Mouse (Mus musculus): Measurements from ENCODE around the gene Tmem33. TPM values are rescaled to one million over a fixed set of nuclear protein-coding genes. Genes with fewer than 3 reads are reported as not detected.

Tmem33 gene
- polyA plus RNA-seq, 1 experiment = 67.7 TPM

DNA sequence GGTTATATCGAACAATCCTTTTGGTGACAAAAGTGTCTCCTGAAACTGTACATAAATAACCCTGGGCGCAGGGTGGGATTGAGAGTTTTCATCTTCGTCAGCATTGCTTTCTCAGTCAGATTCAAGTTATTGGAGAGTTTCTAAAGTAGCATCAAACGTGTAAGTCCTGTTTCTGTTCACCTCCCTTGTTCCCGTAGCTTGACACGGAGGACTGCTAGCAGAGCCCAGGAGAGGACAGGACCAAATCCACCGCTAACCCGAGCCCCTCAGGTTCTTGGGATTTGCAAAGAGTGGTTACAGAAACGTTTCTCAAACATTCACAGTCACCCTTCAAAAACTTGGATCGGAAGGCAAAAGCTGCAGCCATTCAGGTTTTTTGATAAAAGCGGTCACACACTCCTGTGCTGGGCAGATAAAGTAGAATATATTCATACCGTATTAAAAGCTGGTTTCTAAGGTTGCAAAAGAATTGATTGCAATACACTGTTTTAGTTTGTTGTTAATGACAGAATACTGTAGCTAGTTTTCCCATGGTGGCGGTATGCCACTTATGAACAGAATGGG is 47.4 kb downstream of the Tmem33 start:
- no peak for TF ChIP-seq CTCF (IDR thresholded peaks at IDR 0.05; ENCODE audit: extremely low read depth, insufficient read depth, low read length)
- TF ChIP-seq POLR2A (IDR thresholded peaks at IDR 0.05; ENCODE audit: extremely low read depth, insufficient read depth, low read length) = no peak
- no peak overlapping the region for H3K27ac ChIP-seq (ENCODE audit: insufficient read depth, low read length)
- peak overlapping the region; percentile 57 for H3K4me3 ChIP-seq (ENCODE audit: insufficient read depth, low read length)
- peaks cover 4% of the 10 kb centered on the region; the same call in 1 of the 2 replicates for H3K4me1 ChIP-seq (ENCODE audit: control insufficient read depth, insufficient read depth, low read length)

- H3K4me3 ChIP-seq (ENCODE audit: insufficient read depth, low read length) = no peak overlapping the region
Observed at GRCm38 (mm10) chr5:67311811-67312521, 51.6 kb downstream of the Tmem33 start.

DNA sequence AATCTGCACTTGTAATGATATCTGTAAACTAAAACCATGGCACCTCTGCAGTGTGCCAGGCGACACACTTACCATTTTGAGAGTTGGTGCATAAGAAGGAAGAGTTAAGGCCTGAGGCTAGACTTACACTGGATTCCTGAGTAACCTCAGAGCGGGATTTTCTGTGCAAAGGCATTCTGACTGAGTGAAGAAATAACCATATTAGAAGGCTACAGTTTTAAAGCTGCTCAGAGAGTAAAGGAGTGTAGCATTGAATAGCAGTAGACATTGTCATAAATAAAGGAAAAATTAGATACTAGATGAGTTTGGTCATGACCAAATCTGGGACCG is 52.1 kb downstream of the Tmem33 start:
- Histone ChIP-seq H3K27ac (ENCODE audit: insufficient read depth, low read length) (no peak overlapping the region), H3K4me3 (ENCODE audit: insufficient read depth, low read length) (no peak overlapping the region), H3K4me1 (ENCODE audit: control insufficient read depth, insufficient read depth, low read length) (peaks cover 4% of the 10 kb centered on the region; the same call in 1 of the 2 replicates)
- TF ChIP-seq CTCF (IDR thresholded peaks at IDR 0.05; ENCODE audit: extremely low read depth, insufficient read depth, low read length) (no peak), POLR2A (IDR thresholded peaks at IDR 0.05; ENCODE audit: extremely low read depth, insufficient read depth, low read length) (no peak)

More at GRCm38 (mm10) chr5:67311811-67312521, 51.6 kb downstream of the Tmem33 start:
- Histone ChIP-seq H3K27ac (ENCODE audit: insufficient read depth, low read length) (no peak overlapping the region), H3K4me1 (ENCODE audit: control insufficient read depth, insufficient read depth, low read length) (peaks cover 4% of the 10 kb centered on the region; the same call in 1 of the 2 replicates)
- TF ChIP-seq CTCF (IDR thresholded peaks at IDR 0.05; ENCODE audit: extremely low read depth, insufficient read depth, low read length) = no peak
- no peak for TF ChIP-seq POLR2A (IDR thresholded peaks at IDR 0.05; ENCODE audit: extremely low read depth, insufficient read depth, low read length)

GRCm38 (mm10) chr5:67321656-67322268 is 61.4 kb downstream of the Tmem33 start:
- no peak overlapping the region for H3K27ac ChIP-seq (ENCODE audit: insufficient read depth, low read length)
- no peak for TF ChIP-seq POLR2A (IDR thresholded peaks at IDR 0.05; ENCODE audit: extremely low read depth, insufficient read depth, low read length)
- TF ChIP-seq CTCF (IDR thresholded peaks at IDR 0.05; ENCODE audit: extremely low read depth, insufficient read depth, low read length) = no peak

DNA sequence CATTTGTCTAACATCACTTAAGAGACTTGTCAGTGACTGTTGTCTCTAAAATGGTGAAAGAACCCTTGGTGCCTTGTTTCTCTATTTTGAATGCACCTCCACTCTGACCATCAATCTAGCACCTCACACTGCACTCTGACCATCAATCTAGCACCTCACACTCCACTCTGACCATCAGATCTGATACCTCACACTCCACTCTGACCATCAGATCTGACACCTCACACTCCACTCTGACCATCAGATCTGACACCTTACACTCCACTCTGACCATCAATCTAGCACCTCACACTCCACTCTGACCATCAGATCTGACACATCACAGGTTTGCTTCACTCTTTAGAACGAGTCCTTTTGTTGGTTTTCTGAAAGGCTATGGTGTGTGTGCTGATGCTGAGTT is 63.7 kb downstream of the Tmem33 start:
- no peak overlapping the region for H3K27ac ChIP-seq (ENCODE audit: insufficient read depth, low read length)
- H3K4me3 ChIP-seq (ENCODE audit: insufficient read depth, low read length) = no peak overlapping the region
- no peaks in the 10 kb centered on the region for H3K4me1 ChIP-seq (ENCODE audit: control insufficient read depth, insufficient read depth, low read length)
- no peak for TF ChIP-seq POLR2A (IDR thresholded peaks at IDR 0.05; ENCODE audit: extremely low read depth, insufficient read depth, low read length)
- no peak for TF ChIP-seq CTCF (IDR thresholded peaks at IDR 0.05; ENCODE audit: extremely low read depth, insufficient read depth, low read length)

More at GRCm38 (mm10) chr5:67321656-67322268, 61.4 kb downstream of the Tmem33 start:
- Histone ChIP-seq H3K4me1 (ENCODE audit: control insufficient read depth, insufficient read depth, low read length) (no peaks in the 10 kb centered on the region), H3K4me3 (ENCODE audit: insufficient read depth, low read length) (no peak overlapping the region)

DNA sequence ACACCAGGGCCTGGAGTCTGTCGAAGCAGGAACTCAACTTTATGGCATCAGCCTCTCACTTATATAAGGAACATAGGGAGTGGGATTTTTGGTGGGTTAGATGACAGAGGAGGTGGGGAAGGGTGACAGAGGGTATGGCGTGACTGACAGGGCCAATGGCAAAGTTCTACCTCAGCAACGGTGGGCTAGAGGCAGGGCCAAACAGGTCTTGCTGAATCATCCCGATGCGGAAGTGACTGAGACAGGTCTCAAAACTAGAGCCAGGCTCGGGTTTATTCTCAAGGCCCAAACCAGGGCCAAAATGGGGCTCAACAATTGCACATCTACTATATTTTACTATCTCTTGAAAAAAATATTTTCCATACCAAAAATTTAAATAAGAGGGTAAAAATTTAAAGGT is 80.4 kb downstream of the Tmem33 start:
- TF ChIP-seq CTCF (IDR thresholded peaks at IDR 0.05; ENCODE audit: extremely low read depth, insufficient read depth, low read length) (no peak), POLR2A (IDR thresholded peaks at IDR 0.05; ENCODE audit: extremely low read depth, insufficient read depth, low read length) (no peak)
- no peak overlapping the region for H3K4me3 ChIP-seq (ENCODE audit: insufficient read depth, low read length)
- H3K4me1 ChIP-seq (ENCODE audit: control insufficient read depth, insufficient read depth, low read length) = no peaks in the 10 kb centered on the region
- H3K27ac ChIP-seq (ENCODE audit: insufficient read depth, low read length) = no peak overlapping the region

Other genes with a start within 250 kb of the Tmem33 start
- gene Phox2b, start 161.3 kb upstream of the Tmem33 start, polyA plus RNA-seq (2012; rRNA removed) = not detected in 2 replicates
- gene Slc30a9, start 46.4 kb downstream of the Tmem33 start, polyA plus RNA-seq (2012; rRNA removed) = 110 and 132 TPM in 2 replicates
- 3.0 and 3.1 TPM in 2 replicates for gene Bend4, start 167.7 kb downstream of the Tmem33 start, polyA plus RNA-seq (2012; rRNA removed)

Data from cortical plate, adult 2 months (tissue).